Mouse (Mus musculus) brain, embryonic 18.5 days (tissue): Measurements from ENCODE around the gene Hmgxb4.
A peak's percentile ranks its signal among the peaks of the same experiment; 100 is the strongest.

Experiments
- DNase-seq: peaks from one replicate; pipeline ENCODE4 v3.0.0-alpha.2; 2012; ENCODE audit warnings: low read depth, low spot score

Hmgxb4 gene

GRCm38 (mm10) chr8:75018274-75018972 lies 25.3 kb downstream of the Hmgxb4 start:
- no peak for DNase-seq

GRCm38 (mm10) chr8:75023660-75024316 lies 30.6 kb downstream of the Hmgxb4 start:
- DNase-seq = no peak

GRCm38 (mm10) chr8:75025809-75026208 lies 32.7 kb downstream of the Hmgxb4 start:
- DNase-seq = no peak

GRCm38 (mm10) chr8:75030453-75031024 lies 37.4 kb downstream of the Hmgxb4 start:
- DNase-seq = no peak

- DNase-seq = no peak
Measured at GRCm38 (mm10) chr8:75032961-75033360, 39.8 kb downstream of the Hmgxb4 start.

GRCm38 (mm10) chr8:75033511-75034243 lies 40.5 kb downstream of the Hmgxb4 start, which contains the start of gene Tom1:
Gene Tom1 (plus strand): TSS chr8:75033705.
- DNase-seq = peak; percentile 93

- DNase-seq = peak; percentile 0
Measured at GRCm38 (mm10) chr8:75034285-75034684, 41.1 kb downstream of the Hmgxb4 start.

- no peak for DNase-seq
Measured at GRCm38 (mm10) chr8:75035640-75036039, 42.5 kb downstream of the Hmgxb4 start.

GRCm38 (mm10) chr8:75038497-75038896 lies 45.3 kb downstream of the Hmgxb4 start:
- DNase-seq = no peak

- DNase-seq = no peak
Measured at GRCm38 (mm10) chr8:75039754-75040153, 46.6 kb downstream of the Hmgxb4 start.

- DNase-seq = no peak
Measured at GRCm38 (mm10) chr8:75042171-75042570, 49.0 kb downstream of the Hmgxb4 start.

GRCm38 (mm10) chr8:75042974-75043373 lies 49.8 kb downstream of the Hmgxb4 start:
- DNase-seq = no peak

- DNase-seq = no peak
Measured at GRCm38 (mm10) chr8:75046303-75046702, 53.1 kb downstream of the Hmgxb4 start.

GRCm38 (mm10) chr8:75047784-75048183 lies 54.6 kb downstream of the Hmgxb4 start:
- no peak for DNase-seq

GRCm38 (mm10) chr8:75053342-75053741 lies 60.2 kb downstream of the Hmgxb4 start:
- DNase-seq = no peak

GRCm38 (mm10) chr8:75055673-75056072 lies 62.5 kb downstream of the Hmgxb4 start:
- DNase-seq = no peak

- DNase-seq = no peak
Measured at GRCm38 (mm10) chr8:75060022-75060421, 66.9 kb downstream of the Hmgxb4 start.

GRCm38 (mm10) chr8:75060815-75061214 lies 67.7 kb downstream of the Hmgxb4 start:
- DNase-seq = no peak

- no peak for DNase-seq
Measured at GRCm38 (mm10) chr8:75063290-75063689, 70.1 kb downstream of the Hmgxb4 start.

- no peak for DNase-seq
Measured at GRCm38 (mm10) chr8:75064790-75065189, 71.6 kb downstream of the Hmgxb4 start.

- DNase-seq = no peak
Measured at GRCm38 (mm10) chr8:75067287-75067686, 74.1 kb downstream of the Hmgxb4 start.

GRCm38 (mm10) chr8:75070297-75070696 lies 77.1 kb downstream of the Hmgxb4 start:
- no peak for DNase-seq
